Comparison of ENCODE assay signal across 17 mouse cellular contexts in genomic region chr4:99163001-99163400, GRCm38 (mm10). TPM values are rescaled to one million over a fixed set of nuclear protein-coding genes. Genes with fewer than 3 reads are reported as not detected.
DNase-seq lines count a peak whose midpoint lies in the region; ATAC-seq and TF ChIP-seq lines count a peak whose summit lies in the region.
"Had no signal": no experiment of that assay in that cellular context is flagged by ENCODE, and none has a peak within 500 bp of the region (broad histone marks: within the 10 kb centered on the region; RNA-seq: fewer than 3 reads in every experiment).

No protein-coding gene starts in this region.

- ATAC-seq in lung, embryonic 16.5 days (ENCODE audit: low read depth), result no peak
- no peak for ATAC-seq in intestine, embryonic 14.5 days (replicated peaks; ENCODE audit: low FRiP score, low TSS enrichment, low read depth)
- 0 out of 2 replicates have a peak, but pooled peaks have one; percentile 36 for ATAC-seq in stomach, postnatal 0 days (ENCODE audit: low FRiP score, low TSS enrichment)
- no peak for ATAC-seq in activated CD4-positive, CD25-positive, alpha-beta regulatory T cell, adult 4 months
- ATAC-seq: forebrain, embryonic 13.5 days had no signal

- no peaks in the 10 kb centered on the region for H3K36me3 ChIP-seq in heart, adult 2 months (ENCODE audit: control insufficient read depth, insufficient read depth, low read length)
- no peaks in the 10 kb centered on the region for H3K36me3 ChIP-seq in lung, embryonic 16.5 days (ENCODE audit: control insufficient read depth, insufficient read depth, low read length)
- no peaks in the 10 kb centered on the region for H3K36me3 ChIP-seq in intestine, embryonic 14.5 days (ENCODE audit: control insufficient read depth, insufficient read depth, low read length)
- H3K36me3 ChIP-seq in stomach, postnatal 0 days (ENCODE audit: control insufficient read depth, insufficient read depth, low read length), result no peaks in the 10 kb centered on the region
- H3K36me3 ChIP-seq: embryonic facial prominence, embryonic 12.5 days; hindbrain, embryonic 10.5 days; neural tube, embryonic 13.5 days had no signal

- H3K9ac ChIP-seq in heart, adult 2 months (ENCODE audit: low read depth, low read length), result no peak overlapping the region
- no peak overlapping the region for H3K9ac ChIP-seq in lung, embryonic 16.5 days (ENCODE audit: low read length)
- H3K9ac ChIP-seq in intestine, embryonic 14.5 days (ENCODE audit: low read length), result no peak overlapping the region
- no peak overlapping the region for H3K9ac ChIP-seq in stomach, postnatal 0 days (ENCODE audit: low read length)
- H3K9ac ChIP-seq: embryonic facial prominence, embryonic 12.5 days; liver, embryonic 14.5 days; neural tube, embryonic 13.5 days had no signal

- no peak for DNase-seq in heart, adult 2 months
- DNase-seq in heart, postnatal 36 days, result no peak
- no peak for DNase-seq in lung, adult 2 months
- DNase-seq in intestine, embryonic 14.5 days (ENCODE audit: low spot score), result no peak
- DNase-seq in stomach, postnatal 0 days (ENCODE audit: low spot score), result no peak
- DNase-seq: B cell, adult 2 months; cerebellum, adult 11-12 months; kidney, postnatal 4 days; left cerebral cortex, postnatal 4 days; thymus, postnatal 25 days had no signal

- TF ChIP-seq EP300 in heart, adult 2 months (IDR thresholded peaks at IDR 0.05; ENCODE audit: insufficient read depth, low read depth, low read length), result no peak
- no peak for TF ChIP-seq EP300 in stomach, postnatal 0 days (optimal IDR thresholded peaks at IDR 0.05)

- no peaks in the 10 kb centered on the region for H3K79me2 ChIP-seq in heart, adult 2 months (replicated peaks; ENCODE audit: control insufficient read depth, insufficient read depth, low read length)

- no peak overlapping the region for H3K4me3 ChIP-seq in heart, adult 2 months
- no peak overlapping the region; the same call in 1 of the 2 replicates for H3K4me3 ChIP-seq in lung, embryonic 16.5 days (ENCODE audit: low read length)
- H3K4me3 ChIP-seq in lung, adult 2 months (replicated peaks; ENCODE audit: extremely low read depth, low read depth, low read length), result no peak overlapping the region
- H3K4me3 ChIP-seq in intestine, embryonic 14.5 days (ENCODE audit: low read depth, low read length), result no peak overlapping the region
- 0 out of 2 replicates have a peak overlapping the region, but pooled peaks have one; percentile 0 for H3K4me3 ChIP-seq in stomach, postnatal 0 days (ENCODE audit: low read depth, low read length)
- H3K4me3 ChIP-seq: embryonic facial prominence, embryonic 12.5 days; forebrain, embryonic 13.5 days; hindbrain, embryonic 10.5 days; neural tube, embryonic 13.5 days had no signal

- peaks cover 4% of the 10 kb centered on the region; the same call in 1 of the 2 replicates for H3K27me3 ChIP-seq in heart, adult 2 months (ENCODE audit: control insufficient read depth, insufficient read depth, low read length)
- H3K27me3 ChIP-seq in lung, embryonic 16.5 days (ENCODE audit: control insufficient read depth, insufficient read depth, low read depth, low read length), result no peaks in the 10 kb centered on the region; the same call in 1 of the 2 replicates
- no peaks in the 10 kb centered on the region for H3K27me3 ChIP-seq in intestine, embryonic 14.5 days (replicated peaks; ENCODE audit: control insufficient read depth, insufficient read depth, low read length)
- no peaks in the 10 kb centered on the region for H3K27me3 ChIP-seq in stomach, postnatal 0 days (ENCODE audit: control insufficient read depth, insufficient read depth, low read length)
- H3K27me3 ChIP-seq: embryonic facial prominence, embryonic 12.5 days had no signal

- peak overlapping the region; percentile 39 for H3K4me2 ChIP-seq in lung, embryonic 16.5 days (ENCODE audit: low read depth, low read length)
- peak overlapping the region; percentile 1; the same call in 1 of the 2 replicates for H3K4me2 ChIP-seq in intestine, embryonic 14.5 days (ENCODE audit: low read length)
- H3K4me2 ChIP-seq in stomach, postnatal 0 days (replicated peaks; ENCODE audit: low read depth), result peak overlapping the region; percentile 3
- H3K4me2 ChIP-seq: embryonic facial prominence, embryonic 12.5 days; forebrain, embryonic 13.5 days; neural tube, embryonic 13.5 days had no signal

- H3K4me1 ChIP-seq in heart, adult 2 months (ENCODE audit: control insufficient read depth, insufficient read depth, low read length), result peaks cover 8% of the 10 kb centered on the region
- peaks cover 4% of the 10 kb centered on the region for H3K4me1 ChIP-seq in lung, embryonic 16.5 days (replicated peaks; ENCODE audit: control insufficient read depth, insufficient read depth, low read length)
- peaks cover 4% of the 10 kb centered on the region for H3K4me1 ChIP-seq in lung, adult 2 months (ENCODE audit: control insufficient read depth, insufficient read depth, low read length)
- peaks cover 9% of the 10 kb centered on the region for H3K4me1 ChIP-seq in intestine, embryonic 14.5 days (replicated peaks; ENCODE audit: control insufficient read depth, insufficient read depth, low read length)
- H3K4me1 ChIP-seq in stomach, postnatal 0 days (replicated peaks; ENCODE audit: control insufficient read depth, insufficient read depth), result peaks cover 2% of the 10 kb centered on the region; the same call in 1 of the 2 replicates

- intact Hi-C loops in heart, adult 2 months (cut with DNase I), result no loop called here
- intact Hi-C loops in heart, postnatal 36 days (cut with DNase I), result no loop called here

- no peak for TF ChIP-seq CTCF in heart, adult 2 months (IDR thresholded peaks at IDR 0.05)
- no peak for TF ChIP-seq CTCF in lung, adult 2 months (IDR thresholded peaks at IDR 0.05; ENCODE audit: insufficient read depth, low read length)
- TF ChIP-seq CTCF in stomach, postnatal 0 days (IDR thresholded peaks at IDR 0.05; ENCODE audit: low read depth), result no peak

- H3K9me3 ChIP-seq in lung, embryonic 16.5 days (ENCODE audit: control insufficient read depth, low read length), result no peaks in the 10 kb centered on the region
- H3K9me3 ChIP-seq in intestine, embryonic 14.5 days (ENCODE audit: control insufficient read depth, low read length), result no peaks in the 10 kb centered on the region
- no peaks in the 10 kb centered on the region for H3K9me3 ChIP-seq in stomach, postnatal 0 days (ENCODE audit: control insufficient read depth, low read length)
- H3K9me3 ChIP-seq: forebrain, embryonic 13.5 days; hindbrain, embryonic 10.5 days; neural tube, embryonic 13.5 days had no signal

- H3K27ac ChIP-seq in heart, adult 2 months, result peak overlapping the region; percentile 13; the same call in 1 of the 2 replicates
- H3K27ac ChIP-seq in lung, embryonic 16.5 days (ENCODE audit: low read length), result no peak overlapping the region
- H3K27ac ChIP-seq in intestine, embryonic 14.5 days (ENCODE audit: low read depth), result no peak overlapping the region
- no peak overlapping the region for H3K27ac ChIP-seq in stomach, postnatal 0 days (replicated peaks)
- H3K27ac ChIP-seq: embryonic facial prominence, embryonic 12.5 days; forebrain, embryonic 13.5 days; hindbrain, embryonic 10.5 days; liver, embryonic 14.5 days; neural tube, embryonic 13.5 days had no signal

- WGBS in heart, adult 2 months, result 63% methylated on average over 9 of the region's 9 CpGs
- 42% methylated on average over 9 of the region's 9 CpGs for WGBS in lung, embryonic 16.5 days
- 43% methylated on average over 9 of the region's 9 CpGs for WGBS in lung, adult 2 months
- 46% methylated on average over 9 of the region's 9 CpGs for WGBS in intestine, embryonic 14.5 days
- 21% methylated on average over 9 of the region's 9 CpGs for WGBS in stomach, postnatal 0 days

- TF ChIP-seq POLR2A in heart, adult 2 months (IDR thresholded peaks at IDR 0.05; ENCODE audit: insufficient read depth, low read depth, low read length), result no peak
- no peak for TF ChIP-seq POLR2A in lung, adult 2 months (IDR thresholded peaks at IDR 0.05; ENCODE audit: borderline replicate concordance, extremely low read depth, low read depth, low read length)

RNA-seq across cellular contexts. Expression of gene Atg4c, which starts 30.7 kb away (rescaled TPM):
- 1 to 10 TPM; 6.3 to 6.7 TPM for total RNA-seq in heart, adult 2 months (2021)
- 1.8 and 3.8 TPM in 2 replicates for polyA plus RNA-seq in heart, adult 2 months (2012; rRNA removed)
- total RNA-seq in heart, postnatal 36 days (2021), result 1 to 10 TPM; 4.6 to 5.5 TPM
- 13.5 and 14.7 TPM in 2 replicates for polyA plus RNA-seq in lung, embryonic 16.5 days (2015; fragmentation: Nextera tagmentation; extraction: Ambion mirVana)
- polyA plus RNA-seq in lung, adult 2 months (2012; rRNA removed), result 3.7 and 4.6 TPM in 2 replicates
- polyA plus RNA-seq in intestine, embryonic 14.5 days (2014; fragmentation: Nextera tagmentation; extraction: Ambion mirVana), result 13.4 and 15.4 TPM in 2 replicates
- 7.3 and 7.5 TPM in 2 replicates for polyA plus RNA-seq in stomach, postnatal 0 days (2015; fragmentation: Nextera tagmentation; extraction: Ambion mirVana)
- 1 to 10 TPM in 1 of 2 experiments, under 1 TPM in 1; 0.50 to 1.1 TPM for polyA plus RNA-seq in activated CD4-positive, CD25-positive, alpha-beta regulatory T cell, adult 4 months (2017; shearing (Covaris generic))

RNA-seq across cellular contexts. Expression of gene Dock7, which starts 42.3 kb away (rescaled TPM):
- total RNA-seq in heart, adult 2 months (2021), result 10 to 100 TPM in 1 of 2 experiments, 1 to 10 TPM in 1; 8.8 to 11.0 TPM
- polyA plus RNA-seq in heart, adult 2 months (2012; rRNA removed), result 10.5 and 14.9 TPM in 2 replicates
- 10 to 100 TPM in 1 of 2 experiments, 1 to 10 TPM in 1; 9.0 to 11.8 TPM for total RNA-seq in heart, postnatal 36 days (2021)
- polyA plus RNA-seq in lung, embryonic 16.5 days (2015; fragmentation: Nextera tagmentation; extraction: Ambion mirVana), result 44.9 and 49.0 TPM in 2 replicates
- polyA plus RNA-seq in lung, adult 2 months (2012; rRNA removed), result 25.7 and 38.0 TPM in 2 replicates
- polyA plus RNA-seq in intestine, embryonic 14.5 days (2014; fragmentation: Nextera tagmentation; extraction: Ambion mirVana), result 67.4 and 76.8 TPM in 2 replicates
- polyA plus RNA-seq in stomach, postnatal 0 days (2015; fragmentation: Nextera tagmentation; extraction: Ambion mirVana), result 19.1 and 20.5 TPM in 2 replicates
- 1 to 10 TPM in 1 of 2 experiments, not detected in 1; 1.2 TPM for polyA plus RNA-seq in activated CD4-positive, CD25-positive, alpha-beta regulatory T cell, adult 4 months (2017; shearing (Covaris generic))
